Mouse (Mus musculus) ES-E14 (cell line): ENCODE measurements around the gene Mb21d2.

Experiments
- CHD2 ChIP-seq: IDR thresholded peaks from 2 replicates; pipeline ENCODE4 v1.6.1; 2014; ENCODE audit warnings: mild to moderate bottlenecking, low read depth, low read length, inconsistent platforms
- HCFC1 ChIP-seq: IDR thresholded peaks from 2 replicates; pipeline ENCODE4 v1.6.1; 2012; ENCODE audit warnings: low read length, inconsistent platforms, borderline replicate concordance; ENCODE audit not compliant: insufficient read depth
- MAFK ChIP-seq: IDR thresholded peaks from 2 replicates; pipeline ENCODE4 v1.6.1; 2014; ENCODE audit warnings: mild to moderate bottlenecking, low read depth, low read length, inconsistent platforms; ENCODE audit not compliant: insufficient read depth
- ZNF384 ChIP-seq: IDR thresholded peaks from 2 replicates; pipeline ENCODE4 v1.6.1; 2012; ENCODE audit warnings: low read depth, low read length, inconsistent platforms

- TF ChIP-seq HCFC1 = no peak
- TF ChIP-seq ZNF384 = no peak
- TF ChIP-seq MAFK = no peak
- TF ChIP-seq CHD2 = no peak
Measured at GRCm38 (mm10) chr16:28829263-28829955, 100.1 kb downstream of the Mb21d2 start.
